Mouse (Mus musculus) liver, embryonic 16.5 days (tissue): Measurements from ENCODE around the gene Csf3. TPM values are rescaled to one million over a fixed set of nuclear protein-coding genes. Genes with fewer than 3 reads are reported as not detected.
A peak's percentile ranks its signal among the peaks of the same experiment; 100 is the strongest.
"Not testable (repeated sequence)": the region's sequence is repeated elsewhere in the genome, so short reads cannot be mapped to it uniquely, and the experiment has no call there.

ENCODE experiments used
- ATAC-seq: fragments of 200-750 bp; cut with Nextera tagmentation; 2 replicates; pipeline ENCODE4 v1.8.0; 2017; ENCODE audit warnings: low read depth, mild to moderate bottlenecking, moderate number of reproducible peaks, moderate library complexity
- H3K27ac ChIP-seq: fragments of 300-500 bp; sonication (generic); 2 replicates; pipeline ENCODE4 v1.5.1; 2014; ENCODE audit warnings: mild to moderate bottlenecking, low read length
- H3K27me3 ChIP-seq: fragments of 300-500 bp; sonication (generic); 2 replicates; pipeline ENCODE4 v1.6.1; 2014; ENCODE audit warnings: low read depth, low read length, mixed read lengths; ENCODE audit not compliant: control insufficient read depth, insufficient read depth
- H3K36me3 ChIP-seq: fragments of 300-500 bp; sonication (generic); 2 replicates; pipeline ENCODE4 v1.6.1; 2014; ENCODE audit warnings: mild to moderate bottlenecking; ENCODE audit not compliant: control insufficient read depth, insufficient read depth
- H3K4me1 ChIP-seq: fragments of 300-500 bp; sonication (generic); 2 replicates; pipeline ENCODE4 v1.6.1; 2014; ENCODE audit warnings: low read depth, low read length, mixed read lengths; ENCODE audit not compliant: control insufficient read depth
- H3K4me2 ChIP-seq: fragments of 300-500 bp; sonication (generic); 2 replicates; pipeline ENCODE4 v1.6.1; 2014; ENCODE audit warnings: low read depth, low read length, mixed read lengths
- H3K4me3 ChIP-seq: fragments of 300-500 bp; sonication (generic); 2 replicates; pipeline ENCODE4 v1.5.1; 2014; ENCODE audit warnings: low read depth, mild to moderate bottlenecking, low read length
- H3K9ac ChIP-seq: fragments of 300-500 bp; sonication (generic); 2 replicates; pipeline ENCODE4 v1.6.1; 2014; ENCODE audit warnings: low read depth, low read length
- H3K9me3 ChIP-seq: fragments of 300-500 bp; sonication (generic); replicated peaks from 2 replicates; pipeline ENCODE4 v1.6.1; 2016; ENCODE audit warnings: low read length; ENCODE audit not compliant: control insufficient read depth
- WGBS: fragments of 180-500 bp; shearing (Covaris S2); extraction: QIAGEN DNeasy Blood & Tissue Kit; methylation state at CpG from one replicate; pipeline ENCODE4 v1.1.7; 2014; ENCODE audit not compliant: insufficient replicate concordance; 5-methylcytosine and 5-hydroxymethylcytosine counted together
- polyA plus RNA-seq: library from polyadenylated mRNA; unstranded; fragments of >200 nt; fragmentation: Nextera tagmentation; extraction: Ambion mirVana; gene quantifications from 2 replicates; pipeline ENCODE4 v1.2.1, GENCODE M21; 2015

Gene Csf3
- not detected in 2 replicates for polyA plus RNA-seq

DNA sequence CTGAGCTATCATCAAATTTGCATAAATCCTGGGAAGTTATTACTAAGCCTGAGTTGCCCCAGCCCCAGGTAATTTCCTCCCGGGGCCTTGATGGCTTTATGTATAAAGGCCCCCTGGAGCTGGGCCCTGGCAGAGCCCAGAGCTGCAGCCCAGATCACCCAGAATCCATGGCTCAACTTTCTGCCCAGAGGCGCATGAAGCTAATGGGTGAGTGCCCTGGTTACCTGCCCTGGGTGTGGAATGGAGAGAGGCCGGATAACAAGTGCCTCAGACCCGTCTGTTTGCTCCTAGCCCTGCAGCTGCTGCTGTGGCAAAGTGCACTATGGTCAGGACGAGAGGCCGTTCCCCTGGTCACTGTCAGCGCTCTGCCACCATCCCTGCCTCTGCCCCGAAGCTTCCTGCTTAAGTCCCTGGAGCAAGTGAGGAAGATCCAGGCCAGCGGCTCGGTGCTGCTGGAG is at the start of gene Csf3:
Gene Csf3, plus strand, starts transcription at position 51 of the 458 bp plus-strand sequence.
- no peaks in the 10 kb centered on the region for H3K4me1 ChIP-seq
- no peak within 1 kb of the TSS for H3K4me2 ChIP-seq
- ATAC-seq: 0 out of 2 replicates have a peak, but pooled peaks have one; percentile 17
- peaks cover 8% of the 10 kb centered on the region for H3K36me3 ChIP-seq
- 63% methylated on average over 10 of the region's 10 CpGs for WGBS
- H3K9me3 ChIP-seq: no peaks in the 10 kb centered on the region
- H3K9ac ChIP-seq: no peak within 1 kb of the TSS
- no peak within 1 kb of the TSS for H3K4me3 ChIP-seq
- H3K27ac ChIP-seq: no peak within 1 kb of the TSS
- H3K27me3 ChIP-seq: no peaks in the 10 kb centered on the region

DNA sequence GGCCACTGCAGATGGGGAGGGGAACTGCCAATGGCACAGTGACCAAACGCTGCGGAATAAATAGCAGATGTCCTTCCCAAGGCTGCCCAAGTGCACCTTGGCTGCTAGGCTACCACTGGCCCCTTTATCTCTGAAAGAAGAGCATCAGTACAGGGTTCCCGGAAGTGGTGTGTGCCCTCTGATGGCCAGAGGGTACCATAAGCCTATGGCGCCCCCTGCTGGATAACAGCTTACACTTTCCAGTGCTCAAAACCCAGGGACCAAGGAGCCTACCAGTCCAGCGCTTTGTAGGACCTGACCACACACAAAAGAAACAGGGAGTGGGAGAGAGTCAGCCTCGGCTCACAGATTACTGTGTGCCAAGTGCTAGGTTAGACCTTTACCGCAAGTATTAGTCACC is 46.0 kb upstream of the Csf3 start:
- H3K4me2 ChIP-seq, H3K36me3 ChIP-seq, H3K4me3 ChIP-seq, H3K27me3 ChIP-seq, ATAC-seq, H3K9me3 ChIP-seq, H3K4me1 ChIP-seq, H3K9ac ChIP-seq, H3K27ac ChIP-seq: not testable (repeated sequence)
- WGBS: 8% methylated on average over 7 of the region's 7 CpGs

GRCm38 (mm10) chr11:98660517-98660916 is 40.5 kb upstream of the Csf3 start:
- Histone ChIP-seq H3K9ac (no peak overlapping the region), H3K27ac (no peak overlapping the region), H3K4me2 (no peak overlapping the region), H3K4me3 (no peak overlapping the region), H3K4me1 (no peaks in the 10 kb centered on the region), H3K27me3 (no peaks in the 10 kb centered on the region), H3K36me3 (no peaks in the 10 kb centered on the region), H3K9me3 (no peaks in the 10 kb centered on the region)
- WGBS: 7% methylated on average over 6 of the region's 6 CpGs
- ATAC-seq: no peak

GRCm38 (mm10) chr11:98664091-98664490 is 37.0 kb upstream of the Csf3 start, which contains the start of gene Gsdma:
Gene Gsdma (plus strand): TSS chr11:98664351.
- no peak for ATAC-seq
- no peak within 1 kb of the TSS for H3K4me2 ChIP-seq
- no peaks in the 10 kb centered on the region for H3K36me3 ChIP-seq
- no peak within 1 kb of the TSS for H3K9ac ChIP-seq
- no peaks in the 10 kb centered on the region for H3K9me3 ChIP-seq
- H3K27me3 ChIP-seq: peaks cover 11% of the 10 kb centered on the region
- H3K4me1 ChIP-seq: no peaks in the 10 kb centered on the region
- no peak within 1 kb of the TSS for H3K27ac ChIP-seq
- no peak within 1 kb of the TSS for H3K4me3 ChIP-seq
- 17% methylated on average over 4 of the region's 4 CpGs for WGBS

GRCm38 (mm10) chr11:98668984-98669383 is 32.1 kb upstream of the Csf3 start:
- Histone ChIP-seq H3K27me3 (peaks cover 11% of the 10 kb centered on the region), H3K9me3 (no peaks in the 10 kb centered on the region)
- 31% methylated on average over 2 of the region's 2 CpGs for WGBS

DNA sequence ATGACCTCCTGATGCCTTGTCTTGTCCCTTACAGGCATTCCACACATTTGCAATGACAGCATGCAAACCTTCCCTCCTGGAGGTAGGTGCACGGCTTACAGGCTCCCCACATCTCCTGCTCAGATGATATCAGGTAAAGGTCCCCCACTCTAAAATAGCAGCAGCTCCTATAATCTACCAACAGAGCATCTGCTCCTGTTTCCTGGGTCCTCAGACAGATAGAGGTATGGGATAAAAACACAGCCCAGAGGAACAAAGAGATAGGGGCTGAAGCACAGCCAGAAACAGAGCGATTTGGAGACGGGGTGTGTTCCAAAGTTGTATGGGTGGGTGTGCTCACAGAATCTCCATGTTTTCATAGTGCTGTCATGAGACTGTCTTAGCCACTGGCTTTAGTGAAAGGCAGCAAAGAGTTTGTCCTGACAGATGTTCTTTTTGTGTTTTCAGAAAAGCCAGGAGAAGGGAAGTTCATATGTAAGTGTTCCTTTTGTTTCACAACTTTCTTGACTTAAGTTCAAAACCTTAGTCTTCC is 29.7 kb upstream of the Csf3 start:
- WGBS: 19% methylated on average over 3 of the region's 3 CpGs
- no peak for ATAC-seq

More at GRCm38 (mm10) chr11:98668984-98669383, 32.1 kb upstream of the Csf3 start:
- H3K36me3 ChIP-seq: no peaks in the 10 kb centered on the region
- no peak overlapping the region for H3K4me2 ChIP-seq
- H3K4me1 ChIP-seq: peaks cover 15% of the 10 kb centered on the region
- ATAC-seq: no peak
- H3K4me3 ChIP-seq: no peak overlapping the region
- no peak overlapping the region for H3K27ac ChIP-seq
- no peak overlapping the region for H3K9ac ChIP-seq

DNA sequence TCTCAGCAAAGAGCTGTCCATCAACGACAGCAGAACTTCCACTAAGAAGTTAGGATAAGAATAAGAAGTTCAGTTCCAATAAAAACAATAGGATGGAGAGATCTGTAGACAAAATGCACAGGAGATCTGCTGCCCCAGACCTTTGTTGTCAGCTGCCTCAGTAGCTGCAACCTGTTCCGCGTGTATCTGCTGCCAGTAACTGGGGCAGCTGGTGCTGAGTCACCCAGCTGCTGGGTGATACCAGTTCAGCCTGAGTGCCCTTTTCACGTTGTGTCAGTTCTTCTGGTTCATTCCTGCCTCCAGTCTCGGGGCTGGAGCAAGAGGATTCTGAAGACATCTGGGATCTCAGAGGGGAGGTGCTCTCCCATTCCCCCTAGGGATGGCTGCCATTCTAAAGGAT is 29.2 kb upstream of the Csf3 start:
- 22% methylated on average over 5 of the region's 5 CpGs for WGBS
- H3K9me3 ChIP-seq: no peaks in the 10 kb centered on the region
- no peak overlapping the region for H3K4me2 ChIP-seq
- no peak overlapping the region for H3K4me3 ChIP-seq
- peaks cover 15% of the 10 kb centered on the region for H3K4me1 ChIP-seq
- peak; percentile 58 for ATAC-seq
- H3K27ac ChIP-seq: no peak overlapping the region
- H3K36me3 ChIP-seq: no peaks in the 10 kb centered on the region
- peaks cover 6% of the 10 kb centered on the region for H3K27me3 ChIP-seq
- no peak overlapping the region for H3K9ac ChIP-seq

More for the DNA sequence above, 29.7 kb upstream of the Csf3 start:
- H3K4me1 ChIP-seq: peaks cover 15% of the 10 kb centered on the region
- no peak overlapping the region for H3K9ac ChIP-seq
- H3K27me3 ChIP-seq: peaks cover 11% of the 10 kb centered on the region
- H3K27ac ChIP-seq: no peak overlapping the region
- no peak overlapping the region for H3K4me3 ChIP-seq
- no peaks in the 10 kb centered on the region for H3K9me3 ChIP-seq
- no peak overlapping the region for H3K4me2 ChIP-seq
- H3K36me3 ChIP-seq: no peaks in the 10 kb centered on the region

DNA sequence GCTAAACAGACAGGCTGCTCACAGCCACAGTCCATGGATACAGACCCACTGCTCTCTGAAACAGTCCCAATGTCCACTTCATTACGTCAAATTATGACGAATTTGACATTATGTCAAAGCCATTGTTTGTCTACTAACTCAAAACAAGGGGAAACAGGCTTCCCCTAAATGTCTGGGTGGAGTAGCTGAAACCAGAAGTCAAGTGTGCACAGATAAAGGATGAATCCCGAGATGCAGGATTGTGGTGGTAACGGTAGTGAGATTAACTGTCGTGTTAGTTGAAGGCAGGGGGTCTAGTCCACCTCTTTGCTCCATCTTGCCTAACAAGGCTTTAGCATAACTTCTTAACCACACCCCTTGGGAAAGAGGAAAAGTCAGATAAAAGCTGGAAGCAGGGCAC is 28.6 kb upstream of the Csf3 start:
- peaks cover 15% of the 10 kb centered on the region for H3K4me1 ChIP-seq
- no peak overlapping the region for H3K27ac ChIP-seq
- H3K27me3 ChIP-seq: peaks cover 2% of the 10 kb centered on the region; the same call in 1 of the 2 replicates
- 36% methylated on average over 5 of the region's 5 CpGs for WGBS
- no peak overlapping the region for H3K9ac ChIP-seq
- no peak overlapping the region for H3K4me3 ChIP-seq
- ATAC-seq: no peak
- no peak overlapping the region for H3K4me2 ChIP-seq
- H3K36me3 ChIP-seq: no peaks in the 10 kb centered on the region
- no peaks in the 10 kb centered on the region for H3K9me3 ChIP-seq

DNA sequence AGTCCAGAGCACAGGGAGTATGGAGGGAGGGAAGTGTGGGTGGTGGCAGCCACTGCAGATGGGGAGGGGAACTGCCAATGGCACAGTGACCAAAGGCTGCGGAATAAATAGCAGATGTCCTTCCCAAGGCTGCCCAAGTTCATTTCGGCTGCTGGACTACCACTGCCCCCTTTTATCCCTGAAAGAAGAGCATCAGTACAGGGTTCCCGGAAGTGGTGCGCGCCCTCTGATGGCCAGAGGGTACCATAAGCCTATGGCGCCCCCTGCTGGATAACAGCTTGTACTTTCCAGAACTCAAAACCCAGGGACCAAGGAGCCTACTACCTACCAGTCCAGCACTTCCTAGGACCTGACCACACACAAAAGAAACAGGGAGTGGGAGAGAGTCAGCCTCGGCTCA is 27.9 kb upstream of the Csf3 start:
- H3K27ac ChIP-seq, H3K4me3 ChIP-seq, H3K36me3 ChIP-seq, H3K9ac ChIP-seq, H3K9me3 ChIP-seq, H3K4me2 ChIP-seq, H3K27me3 ChIP-seq: not testable (repeated sequence)
- peaks cover 15% of the 10 kb centered on the region for H3K4me1 ChIP-seq
- ATAC-seq: peak; percentile 30; the same call in 1 of the 2 replicates
- 3% methylated on average over 6 of the region's 7 CpGs for WGBS
